Mouse (Mus musculus) liver, adult 2 months (tissue): ENCODE data around the gene Tnfrsf12a. TPM values are rescaled to one million over a fixed set of nuclear protein-coding genes. Genes with fewer than 3 reads are reported as not detected.
A peak's percentile ranks its signal among the peaks of the same experiment; 100 is the strongest.

Experiments
- DNase-seq: peaks from one replicate; pipeline ENCODE4 v3.0.0-alpha.2; 2011; ENCODE audit warnings: low read depth, low spot score; ENCODE audit errors: extremely low read depth
- H3K27ac ChIP-seq: fragments of 200-500 bp; replicated peaks from 2 replicates; pipeline ENCODE4 v1.5.1; 2012; ENCODE audit warnings: low read depth, mild to moderate bottlenecking, control low read depth, inconsistent platforms, low read length; ENCODE audit not compliant: insufficient read depth
- H3K27me3 ChIP-seq: fragments of 200-500 bp; 2 replicates; pipeline ENCODE4 v1.6.1; 2012; ENCODE audit warnings: mild to moderate bottlenecking, moderate library complexity, low read length, inconsistent platforms; ENCODE audit not compliant: control insufficient read depth, insufficient read depth
- H3K36me3 ChIP-seq: fragments of 200-500 bp; 2 replicates; pipeline ENCODE4 v1.6.1; 2012; ENCODE audit warnings: low read length, inconsistent platforms; ENCODE audit not compliant: control insufficient read depth, insufficient read depth
- H3K4me1 ChIP-seq: fragments of 200-500 bp; 2 replicates; pipeline ENCODE4 v1.6.1; 2011; ENCODE audit warnings: low read length; ENCODE audit not compliant: control insufficient read depth, insufficient read depth
- H3K4me3 ChIP-seq: fragments of 200-500 bp; 2 replicates; pipeline ENCODE4 v1.5.1; 2011; ENCODE audit warnings: low read depth, mild to moderate bottlenecking, control low read depth, low read length, moderate library complexity; ENCODE audit not compliant: insufficient read depth
- H3K79me2 ChIP-seq: fragments of 200-500 bp; 2 replicates; pipeline ENCODE4 v1.6.1; 2012; ENCODE audit warnings: inconsistent platforms, mild to moderate bottlenecking, low read length, moderate library complexity; ENCODE audit not compliant: control insufficient read depth, insufficient read depth
- H3K9ac ChIP-seq: fragments of 200-500 bp; 2 replicates; pipeline ENCODE4 v1.6.1; 2012; ENCODE audit warnings: low read depth, mild to moderate bottlenecking, control low read depth, inconsistent platforms, low read length
- CTCF ChIP-seq: fragments of 200-500 bp; IDR thresholded peaks from 2 replicates; pipeline ENCODE4 v1.5.1; 2011; ENCODE audit warnings: low read depth, low read length, control low read depth
- POLR2A ChIP-seq: fragments of 200-500 bp; IDR thresholded peaks from 2 replicates; pipeline ENCODE4 v1.6.1; 2011; ENCODE audit warnings: low read length, control low read depth; ENCODE audit not compliant: insufficient read depth; ENCODE audit errors: extremely low read depth
- WGBS: fragments of 180-500 bp; shearing (Covaris S2); methylation state at CpG from one replicate; pipeline ENCODE4 v1.1.7; 2018; 5-methylcytosine and 5-hydroxymethylcytosine counted together
- polyA plus RNA-seq: library from polyadenylated mRNA; depleted of rRNA; stranded (reverse); fragments of >200 nt; gene quantifications from 2 replicates; pipeline ENCODE4 v1.2.3, GENCODE M21; 2012
- total RNA-seq: library from RNA; depleted of rRNA; stranded (reverse); fragments of >200 nt; gene quantifications from 2 replicates; pipeline ENCODE4 v1.2.3, GENCODE M21; 2014

Tnfrsf12a gene
- total and polyA plus RNA-seq, 2 experiments = 4.0 to 7.1 TPM

DNA sequence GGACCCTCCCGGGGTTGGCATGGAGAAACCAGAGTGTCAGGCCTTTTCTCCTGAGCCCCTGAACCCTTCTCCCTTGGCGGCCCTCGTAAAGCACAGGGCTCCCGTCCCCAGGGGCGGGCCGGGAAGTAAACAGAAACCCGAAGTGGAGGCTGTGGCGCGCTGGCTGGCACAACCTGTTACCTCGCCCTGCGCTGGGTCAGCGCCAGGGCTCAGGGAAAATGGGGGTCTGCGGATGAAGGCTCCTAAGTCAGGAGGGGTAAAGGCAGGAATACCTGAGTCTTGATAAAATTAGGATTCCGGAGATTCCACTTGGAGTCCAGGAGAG lies 16.4 kb downstream of the Tnfrsf12a start:
- WGBS = 2% methylated on average over 14 of the region's 14 CpGs
- H3K27ac ChIP-seq = no peak overlapping the region
- TF ChIP-seq POLR2A = no peak
- no peak for TF ChIP-seq CTCF
- DNase-seq = no peak
- H3K27me3 ChIP-seq = 0 out of 2 replicates have a peak, but pooled peaks cover 4% of the 10 kb centered on the region
- no peaks in the 10 kb centered on the region for H3K4me1 ChIP-seq
- no peaks in the 10 kb centered on the region for H3K79me2 ChIP-seq
- no peaks in the 10 kb centered on the region for H3K36me3 ChIP-seq
- no peak overlapping the region for H3K9ac ChIP-seq
- peak overlapping the region; percentile 7; the same call in 1 of the 2 replicates for H3K4me3 ChIP-seq

DNA sequence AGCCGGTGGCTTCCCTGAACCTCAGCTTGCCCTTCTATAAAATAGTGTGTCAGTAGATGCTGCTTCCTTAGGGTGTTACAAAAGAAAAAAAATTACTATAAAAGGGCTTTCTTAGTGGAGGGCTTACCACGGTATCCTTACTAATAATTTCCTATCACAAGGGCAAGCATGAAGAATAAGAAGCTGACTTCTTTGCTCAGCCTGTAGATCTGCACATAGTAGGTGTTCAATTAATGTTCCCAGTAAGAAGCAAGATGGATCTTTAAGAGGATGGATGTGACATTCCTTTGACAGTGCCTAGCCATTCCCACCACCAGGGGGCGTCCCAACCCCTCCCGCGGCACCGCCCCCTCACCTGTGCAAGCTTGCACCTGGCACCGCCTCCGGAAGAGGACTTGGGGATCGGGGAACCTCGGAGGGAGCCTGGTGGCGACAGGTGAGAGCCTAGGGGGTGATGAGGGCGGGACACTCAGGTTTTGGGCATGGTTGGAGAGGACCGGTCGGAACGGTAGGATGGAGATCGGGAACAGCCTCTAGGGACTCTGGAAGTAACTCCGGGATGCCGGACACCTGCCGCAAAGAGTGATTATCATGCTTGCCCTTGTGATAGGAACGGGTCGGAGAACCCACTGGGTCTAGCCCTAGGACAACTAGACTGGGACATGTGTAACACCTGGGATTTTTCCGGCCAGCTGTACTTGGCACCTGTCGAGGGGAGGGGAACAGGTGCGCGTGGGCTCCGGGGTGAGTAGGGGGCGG lies 17.0 kb downstream of the Tnfrsf12a start, which contains the start of gene Bicdl2:
Gene Bicdl2, plus strand, starts transcription at position 390 of the 759 bp plus-strand sequence.
- DNase-seq = peak; percentile 12
- Histone ChIP-seq H3K27me3 (0 out of 2 replicates have a peak, but pooled peaks cover 4% of the 10 kb centered on the region), H3K27ac (no peak within 1 kb of the TSS), H3K4me3 (peak within 1 kb of the TSS; percentile 39; the same call in 1 of the 2 replicates), H3K4me1 (no peaks in the 10 kb centered on the region), H3K36me3 (no peaks in the 10 kb centered on the region), H3K79me2 (no peaks in the 10 kb centered on the region), H3K9ac (no peak within 1 kb of the TSS)
- 3% methylated on average over 27 of the region's 27 CpGs for WGBS
- TF ChIP-seq CTCF (peak; percentile 84), POLR2A (no peak)

GRCm38 (mm10) chr17:23658450-23658849 lies 18.8 kb downstream of the Tnfrsf12a start:
- 0 out of 2 replicates have a peak, but pooled peaks cover 4% of the 10 kb centered on the region for H3K27me3 ChIP-seq
- no peak for DNase-seq
- H3K79me2 ChIP-seq = no peaks in the 10 kb centered on the region
- no peaks in the 10 kb centered on the region for H3K36me3 ChIP-seq
- H3K4me3 ChIP-seq = no peak overlapping the region
- no peak for TF ChIP-seq POLR2A
- no peak for TF ChIP-seq CTCF
- H3K4me1 ChIP-seq = no peaks in the 10 kb centered on the region
- no peak overlapping the region for H3K27ac ChIP-seq
- no peak overlapping the region for H3K9ac ChIP-seq
- 75% methylated on average over 3 of the region's 3 CpGs for WGBS

DNA sequence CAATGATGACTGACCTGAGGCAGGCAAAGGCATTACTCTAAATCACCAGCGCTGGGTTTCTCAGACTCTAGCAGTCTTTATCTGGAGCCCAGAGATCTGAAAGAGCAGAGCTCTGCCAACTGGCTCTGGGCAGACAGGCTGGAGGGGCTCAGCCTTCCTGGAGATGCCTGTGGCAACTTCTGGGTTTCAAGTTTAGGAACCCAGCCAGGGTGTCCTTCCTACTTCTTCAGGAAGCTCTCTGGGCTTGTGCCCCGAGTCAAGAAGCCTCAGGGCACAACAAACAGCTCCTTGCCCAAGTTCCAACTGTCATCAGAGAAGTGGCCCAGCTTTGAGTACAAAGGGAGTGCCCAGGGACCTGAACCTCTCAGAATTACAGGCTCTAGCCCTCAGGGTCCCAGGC lies 22.9 kb downstream of the Tnfrsf12a start:
- no peaks in the 10 kb centered on the region for H3K79me2 ChIP-seq
- TF ChIP-seq CTCF = no peak
- TF ChIP-seq POLR2A = no peak
- DNase-seq = no peak
- 63% methylated on average over 2 of the region's 2 CpGs for WGBS
- H3K27ac ChIP-seq = no peak overlapping the region
- H3K27me3 ChIP-seq = no peaks in the 10 kb centered on the region
- no peaks in the 10 kb centered on the region for H3K36me3 ChIP-seq
- no peak overlapping the region for H3K4me3 ChIP-seq
- H3K4me1 ChIP-seq = no peaks in the 10 kb centered on the region
- H3K9ac ChIP-seq = no peak overlapping the region

GRCm38 (mm10) chr17:23654001-23654400 lies 23.3 kb downstream of the Tnfrsf12a start:
- Histone ChIP-seq H3K4me1 (no peaks in the 10 kb centered on the region), H3K36me3 (no peaks in the 10 kb centered on the region), H3K9ac (no peak overlapping the region), H3K27me3 (no peaks in the 10 kb centered on the region), H3K4me3 (no peak overlapping the region), H3K79me2 (no peaks in the 10 kb centered on the region), H3K27ac (no peak overlapping the region)
- WGBS = 56% methylated on average over 6 of the region's 6 CpGs
- no peak for DNase-seq
- TF ChIP-seq POLR2A = no peak
- no peak for TF ChIP-seq CTCF

GRCm38 (mm10) chr17:23653324-23653723 lies 23.9 kb downstream of the Tnfrsf12a start:
- H3K27me3 ChIP-seq = no peaks in the 10 kb centered on the region
- no peak overlapping the region for H3K9ac ChIP-seq
- no peak overlapping the region for H3K4me3 ChIP-seq
- no peaks in the 10 kb centered on the region for H3K4me1 ChIP-seq
- no peak overlapping the region for H3K27ac ChIP-seq
- no peaks in the 10 kb centered on the region for H3K79me2 ChIP-seq
- TF ChIP-seq CTCF = no peak
- no peak for TF ChIP-seq POLR2A
- WGBS = 75% methylated on average over 2 of the region's 2 CpGs
- H3K36me3 ChIP-seq = no peaks in the 10 kb centered on the region
- no peak for DNase-seq
